Mouse (Mus musculus): ENCODE data around the gene Appl2.

GRCm38 (mm10) chr10:83624065-83624464 lies 24.5 kb downstream of the Appl2 start:
- no peak for TF ChIP-seq CTCF (IDR thresholded peaks at IDR 0.05; ENCODE audit: low read depth, low read length)
- TF ChIP-seq POLR2A (IDR thresholded peaks at IDR 0.05; ENCODE audit: borderline replicate concordance, low read depth, low read length): no peak
